Mouse (Mus musculus): Measurements from ENCODE around the gene Cadm1. TPM values are rescaled to one million over a fixed set of nuclear protein-coding genes. Genes with fewer than 3 reads are reported as not detected.

Gene Cadm1
- polyA plus RNA-seq, 1 experiment from 2014 or later, result 84.9 TPM

- TF ChIP-seq EP300 (IDR thresholded peaks at IDR 0.05), result no peak
- no peak for TF ChIP-seq CTCF (IDR thresholded peaks at IDR 0.05)
- Histone ChIP-seq H3K9me3 (ENCODE audit: low read length) (no peaks in the 10 kb centered on the region), H3K27ac (ENCODE audit: low read length) (no peak overlapping the region), H3K27me3 (replicated peaks; ENCODE audit: insufficient read depth, low read length) (no peaks in the 10 kb centered on the region), H3K4me1 (ENCODE audit: insufficient read depth, low read depth, low read length) (no peaks in the 10 kb centered on the region), H3K9ac (replicated peaks; ENCODE audit: low read depth) (no peak overlapping the region), H3K36me3 (ENCODE audit: insufficient read depth, low read length) (no peaks in the 10 kb centered on the region), H3K4me2 (replicated peaks; ENCODE audit: low read depth, low read length) (no peak overlapping the region), H3K4me3 (ENCODE audit: low read depth, low read length) (no peak overlapping the region)
- 56% methylated on average over 7 of the region's 7 CpGs for WGBS
- DNase-seq (ENCODE audit: low spot score) (peak; percentile 79), ATAC-seq (peak; percentile 87)
Measured at GRCm38 (mm10) chr9:47608441-47608840, 78.5 kb downstream of the Cadm1 start.

GRCm38 (mm10) chr9:47608921-47609320, 78.9 kb downstream of the Cadm1 start:
- Histone ChIP-seq H3K27ac (ENCODE audit: low read length) (no peak overlapping the region), H3K4me3 (ENCODE audit: low read depth, low read length) (no peak overlapping the region), H3K9me3 (ENCODE audit: low read length) (no peaks in the 10 kb centered on the region), H3K36me3 (ENCODE audit: insufficient read depth, low read length) (no peaks in the 10 kb centered on the region), H3K4me1 (ENCODE audit: insufficient read depth, low read depth, low read length) (no peaks in the 10 kb centered on the region), H3K4me2 (replicated peaks; ENCODE audit: low read depth, low read length) (no peak overlapping the region), H3K27me3 (replicated peaks; ENCODE audit: insufficient read depth, low read length) (no peaks in the 10 kb centered on the region), H3K9ac (replicated peaks; ENCODE audit: low read depth) (no peak overlapping the region)
- DNase-seq (ENCODE audit: low spot score) (no peak), ATAC-seq (no peak)
- TF ChIP-seq CTCF (IDR thresholded peaks at IDR 0.05) (no peak), EP300 (IDR thresholded peaks at IDR 0.05) (no peak)
- WGBS, result 51% methylated on average over 5 of the region's 6 CpGs

GRCm38 (mm10) chr9:47609443-47609842, 79.5 kb downstream of the Cadm1 start:
- no peaks in the 10 kb centered on the region for H3K4me1 ChIP-seq (ENCODE audit: insufficient read depth, low read depth, low read length)
- H3K4me3 ChIP-seq (ENCODE audit: low read depth, low read length), result no peak overlapping the region
- no peak overlapping the region for H3K9ac ChIP-seq (replicated peaks; ENCODE audit: low read depth)
- no peaks in the 10 kb centered on the region for H3K27me3 ChIP-seq (replicated peaks; ENCODE audit: insufficient read depth, low read length)
- TF ChIP-seq EP300 (IDR thresholded peaks at IDR 0.05) (no peak), CTCF (IDR thresholded peaks at IDR 0.05) (no peak)
- no peak for DNase-seq (ENCODE audit: low spot score)
- H3K36me3 ChIP-seq (ENCODE audit: insufficient read depth, low read length), result no peaks in the 10 kb centered on the region
- H3K27ac ChIP-seq (ENCODE audit: low read length), result no peak overlapping the region
- no peak overlapping the region for H3K4me2 ChIP-seq (replicated peaks; ENCODE audit: low read depth, low read length)
- ATAC-seq, result no peak
- no peaks in the 10 kb centered on the region for H3K9me3 ChIP-seq (ENCODE audit: low read length)
- 56% methylated on average over 4 of the region's 4 CpGs for WGBS

- Histone ChIP-seq H3K4me2 (replicated peaks; ENCODE audit: low read depth, low read length) (no peak overlapping the region), H3K9ac (replicated peaks; ENCODE audit: low read depth) (no peak overlapping the region), H3K9me3 (ENCODE audit: low read length) (no peaks in the 10 kb centered on the region), H3K4me3 (ENCODE audit: low read depth, low read length) (no peak overlapping the region), H3K27me3 (replicated peaks; ENCODE audit: insufficient read depth, low read length) (no peaks in the 10 kb centered on the region), H3K36me3 (ENCODE audit: insufficient read depth, low read length) (no peaks in the 10 kb centered on the region), H3K27ac (ENCODE audit: low read length) (no peak overlapping the region), H3K4me1 (ENCODE audit: insufficient read depth, low read depth, low read length) (no peaks in the 10 kb centered on the region; the same call in 1 of the 2 replicates)
- DNase-seq (ENCODE audit: low spot score) (no peak), ATAC-seq (no peak)
- TF ChIP-seq EP300 (IDR thresholded peaks at IDR 0.05), result no peak
- TF ChIP-seq CTCF (IDR thresholded peaks at IDR 0.05), result no peak
- WGBS, result 71% methylated on average over 11 of the region's 11 CpGs
Measured at GRCm38 (mm10) chr9:47610316-47610715, 80.3 kb downstream of the Cadm1 start.

- H3K9me3 ChIP-seq (ENCODE audit: low read length), result no peaks in the 10 kb centered on the region
- no peaks in the 10 kb centered on the region for H3K27me3 ChIP-seq (replicated peaks; ENCODE audit: insufficient read depth, low read length)
- no peak overlapping the region for H3K9ac ChIP-seq (replicated peaks; ENCODE audit: low read depth)
- no peaks in the 10 kb centered on the region for H3K36me3 ChIP-seq (ENCODE audit: insufficient read depth, low read length)
- ATAC-seq (no peak), DNase-seq (ENCODE audit: low spot score) (peak; percentile 32)
- WGBS, result 50% methylated on average over 13 of the region's 13 CpGs
- no peak overlapping the region for H3K4me2 ChIP-seq (replicated peaks; ENCODE audit: low read depth, low read length)
- no peak overlapping the region for H3K27ac ChIP-seq (ENCODE audit: low read length)
- H3K4me3 ChIP-seq (ENCODE audit: low read depth, low read length), result no peak overlapping the region
- no peaks in the 10 kb centered on the region; the same call in 1 of the 2 replicates for H3K4me1 ChIP-seq (ENCODE audit: insufficient read depth, low read depth, low read length)
- TF ChIP-seq EP300 (IDR thresholded peaks at IDR 0.05) (no peak), CTCF (IDR thresholded peaks at IDR 0.05) (no peak)
Measured at GRCm38 (mm10) chr9:47612894-47613412, 83.0 kb downstream of the Cadm1 start.

- DNase-seq (ENCODE audit: low spot score), result no peak
- H3K9me3 ChIP-seq (ENCODE audit: low read length), result no peaks in the 10 kb centered on the region
- WGBS, result 67% methylated on average over 6 of the region's 6 CpGs
- H3K9ac ChIP-seq (replicated peaks; ENCODE audit: low read depth), result no peak overlapping the region
- no peaks in the 10 kb centered on the region; the same call in 1 of the 2 replicates for H3K4me1 ChIP-seq (ENCODE audit: insufficient read depth, low read depth, low read length)
- no peaks in the 10 kb centered on the region for H3K27me3 ChIP-seq (replicated peaks; ENCODE audit: insufficient read depth, low read length)
- no peaks in the 10 kb centered on the region for H3K36me3 ChIP-seq (ENCODE audit: insufficient read depth, low read length)
- ATAC-seq, result no peak
- no peak overlapping the region for H3K4me3 ChIP-seq (ENCODE audit: low read depth, low read length)
- no peak overlapping the region for H3K4me2 ChIP-seq (replicated peaks; ENCODE audit: low read depth, low read length)
- H3K27ac ChIP-seq (ENCODE audit: low read length), result no peak overlapping the region
- TF ChIP-seq EP300 (IDR thresholded peaks at IDR 0.05) (no peak), CTCF (IDR thresholded peaks at IDR 0.05) (no peak)
Measured at GRCm38 (mm10) chr9:47615049-47615448, 85.1 kb downstream of the Cadm1 start.

- Histone ChIP-seq H3K27ac (ENCODE audit: low read length) (no peak overlapping the region), H3K9me3 (ENCODE audit: low read length) (no peaks in the 10 kb centered on the region), H3K4me3 (ENCODE audit: low read depth, low read length) (no peak overlapping the region), H3K9ac (replicated peaks; ENCODE audit: low read depth) (no peak overlapping the region), H3K4me1 (ENCODE audit: insufficient read depth, low read depth, low read length) (no peaks in the 10 kb centered on the region; the same call in 1 of the 2 replicates), H3K27me3 (replicated peaks; ENCODE audit: insufficient read depth, low read length) (no peaks in the 10 kb centered on the region), H3K4me2 (replicated peaks; ENCODE audit: low read depth, low read length) (no peak overlapping the region), H3K36me3 (ENCODE audit: insufficient read depth, low read length) (no peaks in the 10 kb centered on the region)
- no peak for ATAC-seq
- TF ChIP-seq CTCF (IDR thresholded peaks at IDR 0.05) (no peak), EP300 (IDR thresholded peaks at IDR 0.05) (no peak)
- no peak for DNase-seq (ENCODE audit: low spot score)
- 39% methylated on average over 4 of the region's 4 CpGs for WGBS
Measured at GRCm38 (mm10) chr9:47616391-47616790, 86.4 kb downstream of the Cadm1 start.
